Mouse (Mus musculus) lung, embryonic 14.5 days (tissue): ENCODE results near the gene Draxin. TPM values are rescaled to one million over a fixed set of nuclear protein-coding genes. Genes with fewer than 3 reads are reported as not detected.

Source experiments
- ATAC-seq: fragments of 200-750 bp; cut with Nextera tagmentation; 2 replicates; pipeline ENCODE4 v1.8.0; 2017; ENCODE audit warnings: mild to moderate bottlenecking, moderate TSS enrichment, moderate library complexity; ENCODE audit not compliant: insufficient read depth
- DNase-seq: peaks from one replicate; pipeline ENCODE4 v3.0.0-alpha.2; 2015
- H3K27ac ChIP-seq: fragments of 300-500 bp; sonication (generic); 2 replicates; pipeline ENCODE4 v1.5.1; 2014; ENCODE audit warnings: low read depth, mild to moderate bottlenecking, moderate library complexity
- H3K27me3 ChIP-seq: fragments of 300-500 bp; sonication (generic); 2 replicates; pipeline ENCODE4 v1.6.1; 2014; ENCODE audit warnings: low read length, control low read depth; ENCODE audit not compliant: insufficient read depth
- H3K36me3 ChIP-seq: fragments of 300-500 bp; sonication (generic); 2 replicates; pipeline ENCODE4 v1.6.1; 2014; ENCODE audit warnings: control low read depth; ENCODE audit not compliant: insufficient read depth
- H3K4me1 ChIP-seq: fragments of 300-500 bp; sonication (generic); 2 replicates; pipeline ENCODE4 v1.6.1; 2014; ENCODE audit warnings: antibody characterized with exemption, control low read depth; ENCODE audit not compliant: insufficient read depth
- H3K4me2 ChIP-seq: fragments of 300-500 bp; sonication (generic); 2 replicates; pipeline ENCODE4 v1.6.1; 2014; ENCODE audit warnings: mild to moderate bottlenecking
- H3K4me3 ChIP-seq: fragments of 300-500 bp; sonication (generic); 2 replicates; pipeline ENCODE4 v1.5.1; 2014; ENCODE audit warnings: low read depth, low read length
- H3K9ac ChIP-seq: fragments of 300-500 bp; sonication (generic); 2 replicates; pipeline ENCODE4 v1.6.1; 2014
- H3K9me3 ChIP-seq: fragments of 300-500 bp; sonication (generic); 2 replicates; pipeline ENCODE4 v1.6.1; 2016; ENCODE audit warnings: low read depth, low read length, control low read depth
- CTCF ChIP-seq: IDR thresholded peaks from 2 replicates; pipeline ENCODE4 v1.5.1; 2016; ENCODE audit warnings: antibody characterized with exemption, low read depth
- WGBS: fragments of 180-500 bp; shearing (Covaris S2); extraction: QIAGEN DNeasy Blood & Tissue Kit; methylation state at CpG from one replicate; pipeline ENCODE4 v1.1.7; 2014; 5-methylcytosine and 5-hydroxymethylcytosine counted together
- polyA plus RNA-seq: library from polyadenylated mRNA; unstranded; fragments of >200 nt; fragmentation: Nextera tagmentation; extraction: Ambion mirVana; gene quantifications from 2 replicates; pipeline ENCODE4 v1.2.1, GENCODE M21; 2014

The Draxin gene
- polyA plus RNA-seq, 1 experiment from 2014 or later = not detected

DNA sequence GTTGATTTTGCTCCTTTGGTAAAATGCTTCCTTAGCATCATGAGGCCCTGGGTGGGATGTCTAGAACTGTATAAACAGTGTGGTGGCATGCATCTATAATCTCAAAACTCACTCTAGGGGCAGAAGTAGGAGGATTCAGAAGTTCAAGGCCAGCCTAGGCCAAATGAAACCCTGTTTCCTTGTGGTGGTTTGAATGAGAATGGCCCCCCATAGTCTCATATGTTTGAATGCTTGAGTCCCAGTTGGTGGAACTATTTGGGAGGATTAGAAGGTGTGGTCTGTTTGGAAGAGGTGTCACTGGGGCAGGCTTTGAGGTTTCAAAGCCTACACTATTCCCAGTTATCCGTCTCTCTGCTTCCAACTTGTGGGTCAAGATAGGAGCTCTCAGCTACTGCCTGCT, 39.3 kb downstream of the Draxin start:
- no peaks in the 10 kb centered on the region for H3K36me3 ChIP-seq
- no peak overlapping the region for H3K4me2 ChIP-seq
- WGBS = 92% methylated on average over 1 of the region's 1 CpGs
- no peak overlapping the region for H3K4me3 ChIP-seq
- no peak overlapping the region for H3K27ac ChIP-seq
- DNase-seq (no peak), ATAC-seq (no peak)
- no peak for TF ChIP-seq CTCF
- no peaks in the 10 kb centered on the region for H3K9me3 ChIP-seq
- no peaks in the 10 kb centered on the region for H3K27me3 ChIP-seq
- H3K4me1 ChIP-seq = peaks cover 7% of the 10 kb centered on the region; the same call in 1 of the 2 replicates
- no peak overlapping the region for H3K9ac ChIP-seq

- DNase-seq (no peak), ATAC-seq (no peak)
- Histone ChIP-seq H3K36me3 (no peaks in the 10 kb centered on the region), H3K4me3 (no peak overlapping the region), H3K9ac (no peak overlapping the region), H3K4me2 (no peak overlapping the region), H3K27ac (no peak overlapping the region), H3K27me3 (no peaks in the 10 kb centered on the region), H3K4me1 (peaks cover 7% of the 10 kb centered on the region), H3K9me3 (no peaks in the 10 kb centered on the region)
- TF ChIP-seq CTCF = no peak
- 64% methylated on average over 4 of the region's 4 CpGs for WGBS
Observed at GRCm38 (mm10) chr4:148089166-148089565, 41.3 kb downstream of the Draxin start.

DNA sequence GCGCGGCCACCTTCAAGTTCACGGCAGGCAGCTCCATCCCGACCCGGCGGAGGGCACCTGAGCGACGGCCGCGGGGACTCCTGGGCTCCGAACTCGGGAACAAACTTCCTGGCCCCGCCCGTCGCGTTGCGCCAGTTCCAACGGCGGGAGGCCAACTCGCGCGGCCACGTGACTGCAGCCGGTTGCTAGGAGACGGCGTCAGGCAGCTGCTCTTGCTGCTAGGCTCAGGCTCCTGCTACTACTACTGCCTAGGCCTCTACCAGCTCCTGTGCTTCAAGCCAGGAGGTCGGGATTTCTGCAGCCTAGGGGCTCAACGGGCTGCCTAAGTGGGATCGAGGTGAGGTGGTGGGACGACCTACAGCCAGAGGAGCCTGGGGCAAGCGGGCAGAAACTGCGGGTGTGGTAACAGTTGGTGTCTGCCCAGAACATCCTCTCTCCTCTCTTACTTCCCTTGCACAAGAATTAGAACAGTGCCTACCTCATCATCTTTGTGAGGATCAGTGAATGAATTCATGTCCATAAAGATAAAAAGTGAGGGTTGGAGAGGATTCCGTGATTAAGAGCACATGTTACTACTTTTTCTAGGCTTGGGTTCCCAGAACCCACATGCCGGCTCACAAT, 42.5 kb downstream of the Draxin start, which contains the start of gene Agtrap:
Gene Agtrap (minus strand): TSS at position 125 of the 621 bp plus-strand sequence.
- H3K4me1 ChIP-seq = peaks cover 13% of the 10 kb centered on the region
- TF ChIP-seq CTCF = no peak
- peak within 1 kb of the TSS; percentile 26; the same call in 1 of the 2 replicates for H3K27ac ChIP-seq
- ATAC-seq = peak; percentile 93
- peak within 1 kb of the TSS; percentile 80 for H3K9ac ChIP-seq
- no peaks in the 10 kb centered on the region for H3K9me3 ChIP-seq
- H3K4me3 ChIP-seq = peak within 1 kb of the TSS; percentile 77
- 6% methylated on average over 33 of the region's 34 CpGs for WGBS
- no peaks in the 10 kb centered on the region for H3K27me3 ChIP-seq
- no peaks in the 10 kb centered on the region for H3K36me3 ChIP-seq
- peak; percentile 97 for DNase-seq
- peak within 1 kb of the TSS; percentile 87 for H3K4me2 ChIP-seq

DNA sequence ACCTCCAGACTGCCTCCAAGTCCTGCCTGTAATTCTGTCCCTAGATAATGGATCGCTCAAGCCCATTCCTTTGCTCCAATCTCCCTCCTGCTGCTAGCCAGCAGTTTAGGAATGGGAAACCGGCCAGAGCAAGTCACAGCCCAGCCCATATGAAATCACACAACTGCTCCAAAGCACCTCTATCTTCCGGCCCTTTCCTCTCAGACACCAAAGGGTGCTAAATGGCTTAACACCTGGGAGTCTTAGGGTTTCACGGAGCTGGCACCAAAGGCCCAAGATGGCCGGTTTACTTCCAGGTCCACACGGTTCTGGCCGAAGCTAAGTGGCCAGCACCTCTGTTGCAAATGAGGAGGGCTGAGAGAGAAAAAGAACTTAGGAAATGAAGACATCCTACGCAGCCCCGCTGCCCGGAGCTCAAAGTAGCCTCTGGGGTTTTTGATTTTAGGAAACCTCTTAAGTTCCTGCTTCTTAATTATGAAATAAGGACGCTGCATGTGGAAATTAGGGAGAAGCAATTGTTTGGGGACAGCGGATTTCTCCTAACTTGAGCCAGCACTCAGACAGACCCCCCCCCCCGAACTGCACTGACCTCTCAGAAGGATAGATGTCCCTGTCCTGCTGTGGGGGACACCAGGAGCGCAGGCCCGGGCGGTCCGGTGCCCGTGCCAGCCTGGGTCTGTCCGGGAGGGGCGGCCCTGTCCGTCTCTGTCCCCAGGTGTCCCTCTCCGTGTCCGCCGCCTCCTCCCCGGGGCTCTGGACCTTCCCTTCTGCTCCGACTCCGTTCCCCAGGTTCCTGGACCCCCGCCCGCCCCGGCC, 43.2 kb downstream of the Draxin start:
- peak overlapping the region; percentile 77 for H3K4me3 ChIP-seq
- H3K4me1 ChIP-seq = peaks cover 13% of the 10 kb centered on the region
- H3K9ac ChIP-seq = peak overlapping the region; percentile 80
- H3K9me3 ChIP-seq = no peaks in the 10 kb centered on the region
- no peaks in the 10 kb centered on the region for H3K27me3 ChIP-seq
- ATAC-seq (peak; percentile 64), DNase-seq (peak; percentile 52)
- peak overlapping the region; percentile 87 for H3K4me2 ChIP-seq
- WGBS = 4% methylated on average over 30 of the region's 30 CpGs
- H3K27ac ChIP-seq = peak overlapping the region; percentile 26; the same call in 1 of the 2 replicates
- no peaks in the 10 kb centered on the region for H3K36me3 ChIP-seq
- no peak for TF ChIP-seq CTCF

DNA sequence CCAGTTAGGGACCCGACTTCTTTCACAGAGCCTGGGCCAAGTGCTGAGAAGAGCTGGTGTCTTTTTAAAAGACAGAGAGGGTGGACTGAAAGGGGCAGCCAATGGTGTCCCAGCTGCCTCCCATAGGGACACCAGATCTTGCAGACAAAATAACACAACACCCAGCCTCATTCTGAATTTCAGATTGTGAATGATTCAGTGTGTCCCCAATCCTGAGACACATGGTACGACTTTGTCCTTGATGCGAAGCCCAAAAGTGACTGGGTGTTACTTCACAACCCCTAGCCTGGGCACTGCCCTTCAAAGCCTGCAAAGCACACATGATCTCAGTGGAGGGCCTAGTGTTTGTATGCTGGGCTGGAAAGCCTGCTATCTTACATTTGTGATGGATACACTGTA, 44.6 kb downstream of the Draxin start:
- H3K4me2 ChIP-seq = no peak overlapping the region
- no peak overlapping the region for H3K27ac ChIP-seq
- 0 out of 2 replicates have a peak, but pooled peaks cover 6% of the 10 kb centered on the region for H3K36me3 ChIP-seq
- no peak overlapping the region for H3K4me3 ChIP-seq
- no peak overlapping the region for H3K9ac ChIP-seq
- TF ChIP-seq CTCF = no peak
- DNase-seq (no peak), ATAC-seq (no peak)
- 65% methylated on average over 3 of the region's 3 CpGs for WGBS
- H3K4me1 ChIP-seq = peaks cover 13% of the 10 kb centered on the region
- H3K27me3 ChIP-seq = no peaks in the 10 kb centered on the region
- H3K9me3 ChIP-seq = no peaks in the 10 kb centered on the region

GRCm38 (mm10) chr4:148085131-148085906, 45.2 kb downstream of the Draxin start:
- no peak for DNase-seq
- peaks cover 13% of the 10 kb centered on the region for H3K4me1 ChIP-seq
- H3K27me3 ChIP-seq = no peaks in the 10 kb centered on the region
- no peak for ATAC-seq
- TF ChIP-seq CTCF = no peak
- 40% methylated on average over 10 of the region's 10 CpGs for WGBS
- peaks cover 7% of the 10 kb centered on the region; the same call in 1 of the 2 replicates for H3K36me3 ChIP-seq
- no peak overlapping the region for H3K4me3 ChIP-seq
- H3K9ac ChIP-seq = no peak overlapping the region
- no peak overlapping the region for H3K4me2 ChIP-seq
- H3K27ac ChIP-seq = no peak overlapping the region
- no peaks in the 10 kb centered on the region for H3K9me3 ChIP-seq
